Mouse (Mus musculus) small intestine, adult 2 months (tissue): ENCODE measurements around the gene 5530401A14Rik.

Experiments used
- CTCF ChIP-seq: fragments of 200-500 bp; IDR thresholded peaks from 2 replicates; pipeline ENCODE4 v1.5.1; 2012; ENCODE audit warnings: low read depth, mild to moderate bottlenecking, control low read depth, inconsistent platforms, low read length, moderate library complexity, mixed read lengths; ENCODE audit not compliant: insufficient replicate concordance, insufficient read length; ENCODE audit errors: extremely low read depth
- POLR2A ChIP-seq: fragments of 200-500 bp; IDR thresholded peaks from 2 replicates; pipeline ENCODE4 v1.6.1; 2012; ENCODE audit warnings: low read depth, mild to moderate bottlenecking, control low read depth, inconsistent platforms, low read length, moderate library complexity

- TF ChIP-seq POLR2A (no peak), CTCF (no peak)
Measured at GRCm38 (mm10) chr11:81909397-81909894, 49.0 kb downstream of the 5530401A14Rik start.
